Mouse (Mus musculus): ENCODE results near the gene Sinhcaf. TPM values are rescaled to one million over a fixed set of nuclear protein-coding genes. Genes with fewer than 3 reads are reported as not detected.
A peak's percentile ranks its signal among the peaks of the same experiment; 100 is the strongest.
"Not testable (repeated sequence)": the region's sequence is repeated elsewhere in the genome, so short reads cannot be mapped to it uniquely, and the experiment has no call there.

Sinhcaf gene
- 102 and 104 TPM in 2 replicates for polyA plus RNA-seq (2014; fragmentation: Nextera tagmentation; extraction: Ambion mirVana)

- H3K9me3 ChIP-seq (ENCODE audit: control insufficient read depth, low read length), result no peaks in the 10 kb centered on the region
- H3K4me2 ChIP-seq, result peak within 1 kb of the TSS; percentile 86
- H3K4me1 ChIP-seq (replicated peaks; ENCODE audit: control insufficient read depth, insufficient read depth, low read length), result peaks cover 15% of the 10 kb centered on the region
- DNase-seq (ENCODE audit: low spot score) (peak; percentile 100), ATAC-seq (replicated peaks; ENCODE audit: low FRiP score) (peak; percentile 85)
- peak within 1 kb of the TSS; percentile 96 for H3K27ac ChIP-seq (ENCODE audit: low read depth, low read length)
- peak within 1 kb of the TSS; percentile 99 for H3K9ac ChIP-seq (ENCODE audit: low read depth, low read length)
- peak within 1 kb of the TSS; percentile 97 for H3K4me3 ChIP-seq (ENCODE audit: low read depth, low read length)
- no peaks in the 10 kb centered on the region for H3K27me3 ChIP-seq (replicated peaks; ENCODE audit: control insufficient read depth, insufficient read depth, low read length)
- H3K36me3 ChIP-seq (ENCODE audit: control insufficient read depth, insufficient read depth, low read length), result peaks cover 5% of the 10 kb centered on the region; the same call in 1 of the 2 replicates
- WGBS, result under 1% methylated on average over 46 of the region's 47 CpGs
Measured at GRCm38 (mm10) chr6:148946409-148946742, at the start of gene Sinhcaf. Gene Sinhcaf (minus strand): TSS chr6:148946467.

GRCm38 (mm10) chr6:148994327-148994999, 48.2 kb upstream of the Sinhcaf start:
- ATAC-seq (replicated peaks; ENCODE audit: low FRiP score), result peak; percentile 37; the same call in 1 of the 2 replicates
- DNase-seq (ENCODE audit: low spot score), result no peak
- 48% methylated on average over 5 of the region's 5 CpGs for WGBS
- no peak overlapping the region for H3K27ac ChIP-seq (ENCODE audit: low read depth, low read length)
- H3K9me3 ChIP-seq (ENCODE audit: control insufficient read depth, low read length), result no peaks in the 10 kb centered on the region
- H3K36me3 ChIP-seq (ENCODE audit: control insufficient read depth, insufficient read depth, low read length), result no peaks in the 10 kb centered on the region
- H3K27me3 ChIP-seq (replicated peaks; ENCODE audit: control insufficient read depth, insufficient read depth, low read length), result no peaks in the 10 kb centered on the region
- H3K9ac ChIP-seq (ENCODE audit: low read depth, low read length), result no peak overlapping the region
- no peaks in the 10 kb centered on the region for H3K4me1 ChIP-seq (replicated peaks; ENCODE audit: control insufficient read depth, insufficient read depth, low read length)
- no peak overlapping the region for H3K4me3 ChIP-seq (ENCODE audit: low read depth, low read length)
- no peak overlapping the region for H3K4me2 ChIP-seq

- ATAC-seq (replicated peaks; ENCODE audit: low FRiP score) (no peak), DNase-seq (ENCODE audit: low spot score) (no peak)
- Histone ChIP-seq H3K4me2 (no peak overlapping the region), H3K36me3 (ENCODE audit: control insufficient read depth, insufficient read depth, low read length) (no peaks in the 10 kb centered on the region), H3K9me3 (ENCODE audit: control insufficient read depth, low read length) (no peaks in the 10 kb centered on the region), H3K27ac (ENCODE audit: low read depth, low read length) (no peak overlapping the region), H3K4me1 (replicated peaks; ENCODE audit: control insufficient read depth, insufficient read depth, low read length) (no peaks in the 10 kb centered on the region), H3K4me3 (ENCODE audit: low read depth, low read length) (no peak overlapping the region), H3K9ac (ENCODE audit: low read depth, low read length) (no peak overlapping the region), H3K27me3 (replicated peaks; ENCODE audit: control insufficient read depth, insufficient read depth, low read length) (no peaks in the 10 kb centered on the region)
- 34% methylated on average over 9 of the region's 9 CpGs for WGBS
Measured at GRCm38 (mm10) chr6:148993117-148994077, 47.1 kb upstream of the Sinhcaf start.

- DNase-seq (ENCODE audit: low spot score), result no peak
- no peak overlapping the region for H3K27ac ChIP-seq (ENCODE audit: low read depth, low read length)
- no peaks in the 10 kb centered on the region for H3K27me3 ChIP-seq (replicated peaks; ENCODE audit: control insufficient read depth, insufficient read depth, low read length)
- ATAC-seq (replicated peaks; ENCODE audit: low FRiP score), result no peak
- no peak overlapping the region for H3K4me2 ChIP-seq
- no peaks in the 10 kb centered on the region for H3K9me3 ChIP-seq (ENCODE audit: control insufficient read depth, low read length)
- WGBS, result 61% methylated on average over 4 of the region's 4 CpGs
- no peaks in the 10 kb centered on the region for H3K4me1 ChIP-seq (replicated peaks; ENCODE audit: control insufficient read depth, insufficient read depth, low read length)
- no peaks in the 10 kb centered on the region for H3K36me3 ChIP-seq (ENCODE audit: control insufficient read depth, insufficient read depth, low read length)
- H3K4me3 ChIP-seq (ENCODE audit: low read depth, low read length), result no peak overlapping the region
- no peak overlapping the region for H3K9ac ChIP-seq (ENCODE audit: low read depth, low read length)
Measured at GRCm38 (mm10) chr6:148992373-148993116, 46.3 kb upstream of the Sinhcaf start.

- Histone ChIP-seq H3K4me1 (replicated peaks; ENCODE audit: control insufficient read depth, insufficient read depth, low read length) (no peaks in the 10 kb centered on the region), H3K27me3 (replicated peaks; ENCODE audit: control insufficient read depth, insufficient read depth, low read length) (no peaks in the 10 kb centered on the region), H3K4me3 (ENCODE audit: low read depth, low read length) (no peak overlapping the region), H3K36me3 (ENCODE audit: control insufficient read depth, insufficient read depth, low read length) (no peaks in the 10 kb centered on the region), H3K27ac (ENCODE audit: low read depth, low read length) (no peak overlapping the region), H3K9me3 (ENCODE audit: control insufficient read depth, low read length) (no peaks in the 10 kb centered on the region), H3K9ac (ENCODE audit: low read depth, low read length) (no peak overlapping the region), H3K4me2 (no peak overlapping the region)
- no peak for DNase-seq (ENCODE audit: low spot score)
- WGBS, result 62% methylated on average over 6 of the region's 6 CpGs
- no peak for ATAC-seq (replicated peaks; ENCODE audit: low FRiP score)
Measured at GRCm38 (mm10) chr6:148991660-148992372, 45.5 kb upstream of the Sinhcaf start.

- not testable (repeated sequence) for H3K36me3 ChIP-seq (ENCODE audit: control insufficient read depth, insufficient read depth, low read length); H3K9ac ChIP-seq (ENCODE audit: low read depth, low read length); H3K27me3 ChIP-seq (replicated peaks; ENCODE audit: control insufficient read depth, insufficient read depth, low read length); DNase-seq (ENCODE audit: low spot score); ATAC-seq (replicated peaks; ENCODE audit: low FRiP score); H3K4me2 ChIP-seq; H3K4me3 ChIP-seq (ENCODE audit: low read depth, low read length); H3K9me3 ChIP-seq (ENCODE audit: control insufficient read depth, low read length); H3K4me1 ChIP-seq (replicated peaks; ENCODE audit: control insufficient read depth, insufficient read depth, low read length); H3K27ac ChIP-seq (ENCODE audit: low read depth, low read length)
- 80% methylated on average over 1 of the region's 3 CpGs for WGBS
Measured at GRCm38 (mm10) chr6:148989792-148990491, 43.7 kb upstream of the Sinhcaf start.

- no peak for ATAC-seq (replicated peaks; ENCODE audit: low FRiP score)
- Histone ChIP-seq H3K4me1 (replicated peaks; ENCODE audit: control insufficient read depth, insufficient read depth, low read length) (no peaks in the 10 kb centered on the region), H3K9me3 (ENCODE audit: control insufficient read depth, low read length) (no peaks in the 10 kb centered on the region), H3K27ac (ENCODE audit: low read depth, low read length) (no peak overlapping the region), H3K9ac (ENCODE audit: low read depth, low read length) (no peak overlapping the region), H3K4me3 (ENCODE audit: low read depth, low read length) (no peak overlapping the region), H3K27me3 (replicated peaks; ENCODE audit: control insufficient read depth, insufficient read depth, low read length) (no peaks in the 10 kb centered on the region), H3K36me3 (ENCODE audit: control insufficient read depth, insufficient read depth, low read length) (no peaks in the 10 kb centered on the region), H3K4me2 (no peak overlapping the region)
- 72% methylated on average over 4 of the region's 4 CpGs for WGBS
- no peak for DNase-seq (ENCODE audit: low spot score)
Measured at GRCm38 (mm10) chr6:148986003-148986402, 39.7 kb upstream of the Sinhcaf start.
